Mouse (Mus musculus): Measurements from ENCODE around the gene P2ry14. TPM values are rescaled to one million over a fixed set of nuclear protein-coding genes. Genes with fewer than 3 reads are reported as not detected.
"Not testable (repeated sequence)": the region's sequence is repeated elsewhere in the genome, so short reads cannot be mapped to it uniquely, and the experiment has no call there.

Gene P2ry14
- polyA plus RNA-seq, 1 experiment from 2014 or later, result 4.3 TPM

DNA sequence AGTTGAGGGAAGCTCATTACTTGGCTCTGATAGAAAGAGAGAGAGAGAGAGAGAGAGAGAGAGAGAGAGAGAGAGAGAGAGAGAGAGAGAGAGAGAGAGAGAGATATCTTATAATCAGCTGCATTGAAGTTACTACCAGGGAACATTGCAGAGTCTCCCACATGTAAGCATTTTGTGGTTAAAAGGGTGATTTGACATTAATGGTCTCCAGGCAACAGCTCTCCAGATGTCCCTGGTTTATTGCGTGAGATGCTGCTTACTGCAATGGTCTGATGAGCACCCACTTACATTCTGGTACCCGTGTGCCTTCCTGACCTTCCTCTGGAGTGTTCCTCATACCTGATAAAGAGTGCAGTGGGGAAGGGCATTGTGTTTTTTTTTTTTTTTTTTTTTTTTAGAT is 1.5 kb upstream of the P2ry14 start:
- Histone ChIP-seq H3K9ac (replicated peaks; ENCODE audit: low read depth, low read length) (no peak overlapping the region), H3K36me3 (ENCODE audit: control insufficient read depth, insufficient read depth) (no peaks in the 10 kb centered on the region), H3K9me3 (ENCODE audit: control insufficient read depth, low read length) (no peaks in the 10 kb centered on the region), H3K4me1 (replicated peaks; ENCODE audit: control insufficient read depth, insufficient read depth, low read length) (no peaks in the 10 kb centered on the region), H3K27ac (ENCODE audit: low read length) (no peak overlapping the region), H3K4me2 (ENCODE audit: low read length) (no peak overlapping the region), H3K4me3 (replicated peaks; ENCODE audit: low read length) (no peak overlapping the region), H3K27me3 (replicated peaks; ENCODE audit: control insufficient read depth, insufficient read depth, low read length) (no peaks in the 10 kb centered on the region)
- WGBS, result 90% methylated on average over 2 of the region's 2 CpGs
- no peak for ATAC-seq

DNA sequence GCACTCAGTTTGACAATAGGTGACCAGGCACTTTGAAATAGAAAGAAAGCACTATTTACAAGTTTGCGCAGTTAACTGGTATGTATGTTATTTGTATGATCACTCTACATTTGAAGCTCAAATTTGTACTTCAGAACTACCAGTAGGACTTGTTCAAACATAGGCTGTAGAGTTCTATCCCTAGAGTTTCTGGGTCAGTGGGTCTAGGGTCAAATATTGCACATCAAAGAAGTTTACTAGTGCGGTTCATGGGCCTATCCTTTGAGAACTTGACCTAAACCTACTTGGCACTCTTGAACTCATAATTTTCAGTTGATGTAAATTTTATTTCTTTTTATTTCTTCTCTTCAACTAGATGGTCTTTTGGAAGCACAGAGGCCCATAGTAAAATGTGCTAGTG is 2.8 kb downstream of the P2ry14 start:
- no peak for ATAC-seq
- Histone ChIP-seq H3K9me3 (ENCODE audit: control insufficient read depth, low read length) (no peaks in the 10 kb centered on the region), H3K36me3 (ENCODE audit: control insufficient read depth, insufficient read depth) (no peaks in the 10 kb centered on the region), H3K4me1 (replicated peaks; ENCODE audit: control insufficient read depth, insufficient read depth, low read length) (no peaks in the 10 kb centered on the region), H3K27ac (ENCODE audit: low read length) (no peak overlapping the region), H3K4me3 (replicated peaks; ENCODE audit: low read length) (no peak overlapping the region), H3K27me3 (replicated peaks; ENCODE audit: control insufficient read depth, insufficient read depth, low read length) (no peaks in the 10 kb centered on the region), H3K9ac (replicated peaks; ENCODE audit: low read depth, low read length) (no peak overlapping the region), H3K4me2 (ENCODE audit: low read length) (no peak overlapping the region)
- 97% methylated on average over 2 of the region's 2 CpGs for WGBS

DNA sequence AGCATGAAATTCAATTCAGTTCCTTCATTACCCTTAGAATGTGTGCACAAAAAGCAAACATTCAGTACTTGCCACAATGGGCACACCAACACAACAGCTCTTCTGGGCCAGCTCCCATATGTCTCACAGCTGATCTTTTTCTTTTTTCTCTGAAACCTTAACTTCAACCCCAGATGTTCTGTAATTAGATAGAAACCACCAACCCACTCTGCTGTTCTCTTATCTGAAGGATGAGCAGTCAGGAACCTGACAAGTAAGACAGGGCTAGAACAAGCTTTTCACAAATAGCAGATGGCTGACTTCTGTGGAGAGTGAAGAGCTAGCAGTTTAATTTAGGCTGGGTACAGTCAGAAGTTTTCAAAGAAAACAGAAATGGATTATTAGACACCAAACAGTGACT is 3.8 kb downstream of the P2ry14 start:
- no peaks in the 10 kb centered on the region for H3K36me3 ChIP-seq (ENCODE audit: control insufficient read depth, insufficient read depth)
- H3K4me3 ChIP-seq (replicated peaks; ENCODE audit: low read length), result no peak overlapping the region
- H3K4me2 ChIP-seq (ENCODE audit: low read length), result no peak overlapping the region
- no peaks in the 10 kb centered on the region for H3K4me1 ChIP-seq (replicated peaks; ENCODE audit: control insufficient read depth, insufficient read depth, low read length)
- ATAC-seq, result no peak
- H3K27ac ChIP-seq (ENCODE audit: low read length), result no peak overlapping the region
- no peaks in the 10 kb centered on the region for H3K9me3 ChIP-seq (ENCODE audit: control insufficient read depth, low read length)
- no peaks in the 10 kb centered on the region for H3K27me3 ChIP-seq (replicated peaks; ENCODE audit: control insufficient read depth, insufficient read depth, low read length)
- H3K9ac ChIP-seq (replicated peaks; ENCODE audit: low read depth, low read length), result no peak overlapping the region

DNA sequence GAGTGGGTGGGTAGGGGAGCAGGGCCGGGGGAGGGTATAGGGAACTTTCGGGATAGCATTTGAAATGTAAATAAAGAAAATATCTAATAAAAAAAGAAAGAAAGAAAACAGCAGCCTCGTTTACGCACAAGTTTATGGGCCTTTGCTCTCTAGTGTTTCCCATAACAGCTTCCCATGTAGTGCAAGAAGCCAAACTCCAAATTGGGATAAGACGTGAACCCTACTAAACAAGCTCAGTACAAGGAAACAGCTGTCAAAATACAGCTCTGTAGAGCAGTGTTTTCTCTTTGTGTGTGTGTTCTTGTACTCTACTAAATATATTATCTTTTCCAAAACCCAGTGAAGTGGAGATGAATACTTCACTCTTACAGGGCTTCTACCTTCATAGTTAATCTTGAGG is 8.2 kb downstream of the P2ry14 start:
- Histone ChIP-seq H3K27me3 (replicated peaks; ENCODE audit: control insufficient read depth, insufficient read depth, low read length) (no peaks in the 10 kb centered on the region), H3K4me1 (replicated peaks; ENCODE audit: control insufficient read depth, insufficient read depth, low read length) (no peaks in the 10 kb centered on the region), H3K27ac (ENCODE audit: low read length) (no peak overlapping the region), H3K9ac (replicated peaks; ENCODE audit: low read depth, low read length) (no peak overlapping the region), H3K36me3 (ENCODE audit: control insufficient read depth, insufficient read depth) (no peaks in the 10 kb centered on the region), H3K4me2 (ENCODE audit: low read length) (no peak overlapping the region), H3K9me3 (ENCODE audit: control insufficient read depth, low read length) (no peaks in the 10 kb centered on the region), H3K4me3 (replicated peaks; ENCODE audit: low read length) (no peak overlapping the region)
- 52% methylated on average over 5 of the region's 5 CpGs for WGBS
- ATAC-seq, result no peak

DNA sequence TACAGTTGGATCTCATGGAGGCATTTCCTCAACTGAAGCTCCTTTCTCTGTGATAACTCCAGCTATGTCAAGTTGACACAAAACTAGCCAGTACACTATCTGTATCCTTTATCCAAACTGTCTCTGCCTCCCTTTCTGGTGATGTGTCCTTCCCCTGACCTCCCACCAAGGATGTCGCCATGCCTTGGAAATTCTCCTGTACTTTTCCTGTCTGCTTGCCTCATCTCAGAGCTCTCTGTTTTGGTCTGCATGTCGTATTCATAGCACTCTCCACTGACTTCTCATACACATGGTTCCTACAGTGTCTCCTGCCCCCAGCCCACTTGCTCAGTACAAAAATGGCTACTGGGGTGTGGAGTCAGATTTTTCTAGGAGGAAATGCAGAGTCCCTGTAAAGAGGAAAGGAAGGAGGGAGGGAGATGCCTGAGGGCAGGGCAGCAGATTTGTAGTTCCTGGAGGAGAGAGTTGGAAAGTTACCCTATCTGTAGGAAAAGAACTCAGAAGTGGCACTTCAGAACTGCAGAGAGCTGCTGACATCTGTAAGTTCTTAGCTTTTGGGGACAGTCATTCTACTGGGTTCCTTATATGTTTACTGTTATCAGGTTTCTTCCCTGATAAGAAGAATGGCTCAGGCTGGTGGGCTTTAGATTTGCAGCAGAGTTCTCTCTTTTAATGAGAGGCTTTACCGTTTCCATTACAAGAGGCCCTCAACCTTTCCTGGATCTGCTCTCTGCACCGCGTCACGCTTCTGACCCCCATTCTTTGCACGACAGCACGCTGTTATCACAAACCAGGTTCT is 11.7 kb downstream of the P2ry14 start:
- no peaks in the 10 kb centered on the region for H3K4me1 ChIP-seq (replicated peaks; ENCODE audit: control insufficient read depth, insufficient read depth, low read length)
- ATAC-seq, result no peak
- 83% methylated on average over 8 of the region's 8 CpGs for WGBS

DNA sequence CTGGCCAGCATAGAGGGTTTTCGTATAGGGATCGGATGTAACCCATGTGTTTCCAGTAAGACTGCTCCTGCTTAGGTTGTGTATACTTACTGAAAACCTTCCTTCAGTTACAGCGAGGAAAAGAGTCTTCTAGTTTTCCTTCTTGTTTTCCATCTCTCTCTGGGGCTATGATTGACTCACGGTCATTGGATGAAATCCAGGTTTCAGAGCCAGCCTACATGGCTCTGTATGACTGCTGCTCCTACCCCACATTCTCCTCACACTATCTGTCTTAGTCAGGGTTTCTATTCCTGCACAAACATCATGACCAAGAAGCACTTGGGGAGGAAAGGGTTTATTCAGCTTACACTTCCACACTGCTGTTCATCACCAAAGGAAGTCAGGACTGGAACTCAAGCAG is 12.5 kb downstream of the P2ry14 start:
- H3K36me3 ChIP-seq (ENCODE audit: control insufficient read depth, insufficient read depth); H3K4me2 ChIP-seq (ENCODE audit: low read length); H3K27me3 ChIP-seq (replicated peaks; ENCODE audit: control insufficient read depth, insufficient read depth, low read length); H3K4me3 ChIP-seq (replicated peaks; ENCODE audit: low read length); H3K4me1 ChIP-seq (replicated peaks; ENCODE audit: control insufficient read depth, insufficient read depth, low read length); H3K9ac ChIP-seq (replicated peaks; ENCODE audit: low read depth, low read length); H3K27ac ChIP-seq (ENCODE audit: low read length); ATAC-seq; H3K9me3 ChIP-seq (ENCODE audit: control insufficient read depth, low read length): not testable (repeated sequence)
- 93% methylated on average over 4 of the region's 4 CpGs for WGBS

More for the DNA sequence above, 11.7 kb downstream of the P2ry14 start:
- no peak overlapping the region for H3K4me2 ChIP-seq (ENCODE audit: low read length)
- no peaks in the 10 kb centered on the region for H3K27me3 ChIP-seq (replicated peaks; ENCODE audit: control insufficient read depth, insufficient read depth, low read length)
- no peaks in the 10 kb centered on the region for H3K36me3 ChIP-seq (ENCODE audit: control insufficient read depth, insufficient read depth)
- no peak overlapping the region for H3K27ac ChIP-seq (ENCODE audit: low read length)
- H3K4me3 ChIP-seq (replicated peaks; ENCODE audit: low read length), result no peak overlapping the region
- no peaks in the 10 kb centered on the region for H3K9me3 ChIP-seq (ENCODE audit: control insufficient read depth, low read length)
- no peak overlapping the region for H3K9ac ChIP-seq (replicated peaks; ENCODE audit: low read depth, low read length)

DNA sequence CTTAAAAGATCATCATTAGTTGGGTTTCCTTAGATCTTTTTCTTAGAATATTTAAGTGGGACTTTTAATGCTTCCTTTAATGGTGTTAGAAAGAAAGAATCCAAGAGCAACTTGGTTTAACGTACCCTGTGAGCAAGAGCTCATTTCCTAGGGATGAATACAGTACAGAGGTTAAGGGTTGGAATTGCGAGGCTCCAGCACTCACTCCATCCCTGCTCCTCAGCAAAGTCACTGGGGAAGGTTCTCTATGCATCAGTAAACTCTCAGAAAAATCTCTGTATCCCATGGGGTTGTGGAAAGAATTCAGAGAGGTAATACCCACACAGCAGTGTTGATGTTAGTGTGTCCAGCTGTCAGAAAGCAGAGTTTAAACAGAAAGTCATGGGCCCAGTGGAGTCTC is 13.3 kb downstream of the P2ry14 start:
- H3K27ac ChIP-seq (ENCODE audit: low read length), result no peak overlapping the region
- 82% methylated on average over 2 of the region's 2 CpGs for WGBS
- no peak overlapping the region for H3K9ac ChIP-seq (replicated peaks; ENCODE audit: low read depth, low read length)
- no peaks in the 10 kb centered on the region for H3K4me1 ChIP-seq (replicated peaks; ENCODE audit: control insufficient read depth, insufficient read depth, low read length)
- H3K9me3 ChIP-seq (ENCODE audit: control insufficient read depth, low read length), result no peaks in the 10 kb centered on the region
- H3K4me3 ChIP-seq (replicated peaks; ENCODE audit: low read length), result no peak overlapping the region
- no peaks in the 10 kb centered on the region for H3K27me3 ChIP-seq (replicated peaks; ENCODE audit: control insufficient read depth, insufficient read depth, low read length)
- H3K36me3 ChIP-seq (ENCODE audit: control insufficient read depth, insufficient read depth), result no peaks in the 10 kb centered on the region
- no peak overlapping the region for H3K4me2 ChIP-seq (ENCODE audit: low read length)
- no peak for ATAC-seq

DNA sequence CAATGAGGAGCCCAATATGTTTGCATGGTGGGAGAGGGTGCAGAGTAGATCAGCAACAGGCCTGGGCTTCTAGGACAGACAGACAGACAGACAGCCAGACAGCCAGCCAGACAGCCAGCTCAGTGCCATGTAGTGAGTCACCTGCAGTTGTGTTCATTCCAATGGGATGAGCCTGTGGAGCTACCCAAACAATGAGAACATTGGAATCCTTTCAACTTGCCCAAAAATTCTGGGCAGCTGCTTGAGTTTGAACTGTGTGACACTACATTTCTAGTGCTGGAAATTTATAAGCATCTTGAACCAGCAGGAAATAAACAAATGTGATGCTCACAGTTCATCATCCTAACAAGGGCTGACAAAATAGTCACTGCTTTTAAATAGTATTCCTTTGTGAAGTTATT is 13.8 kb downstream of the P2ry14 start:
- Histone ChIP-seq H3K4me3 (replicated peaks; ENCODE audit: low read length) (no peak overlapping the region), H3K9me3 (ENCODE audit: control insufficient read depth, low read length) (no peaks in the 10 kb centered on the region), H3K4me2 (ENCODE audit: low read length) (no peak overlapping the region), H3K36me3 (ENCODE audit: control insufficient read depth, insufficient read depth) (no peaks in the 10 kb centered on the region), H3K27me3 (replicated peaks; ENCODE audit: control insufficient read depth, insufficient read depth, low read length) (no peaks in the 10 kb centered on the region), H3K27ac (ENCODE audit: low read length) (no peak overlapping the region), H3K4me1 (replicated peaks; ENCODE audit: control insufficient read depth, insufficient read depth, low read length) (no peaks in the 10 kb centered on the region), H3K9ac (replicated peaks; ENCODE audit: low read depth, low read length) (no peak overlapping the region)
- no peak for ATAC-seq

DNA sequence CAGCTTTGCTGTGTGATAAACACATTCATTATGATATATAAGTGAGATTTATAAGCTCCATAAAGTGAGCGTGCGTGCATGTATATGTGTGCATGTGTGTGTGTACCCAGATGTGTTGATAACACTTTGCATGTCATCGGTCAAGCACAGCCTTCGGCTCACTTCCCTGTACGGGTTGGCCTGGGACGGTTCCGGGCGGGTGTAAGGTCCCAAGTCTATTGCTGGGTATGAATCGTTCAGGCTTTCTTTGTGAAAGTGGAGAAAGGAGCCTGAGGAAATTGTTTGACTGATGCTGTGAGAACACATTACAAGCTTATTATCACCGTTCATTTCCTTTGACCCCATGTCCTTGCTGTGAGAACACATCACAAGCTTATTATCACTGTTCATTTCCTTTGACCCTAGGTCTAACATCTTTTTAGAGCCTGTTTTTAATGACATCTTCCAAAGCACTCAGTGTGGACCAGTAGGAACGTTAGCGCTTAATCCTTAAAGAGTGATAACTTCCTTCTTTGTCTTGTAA is 14.4 kb downstream of the P2ry14 start:
- WGBS, result 76% methylated on average over 12 of the region's 12 CpGs
- Histone ChIP-seq H3K36me3 (ENCODE audit: control insufficient read depth, insufficient read depth) (no peaks in the 10 kb centered on the region), H3K27ac (ENCODE audit: low read length) (no peak overlapping the region), H3K4me2 (ENCODE audit: low read length) (no peak overlapping the region), H3K27me3 (replicated peaks; ENCODE audit: control insufficient read depth, insufficient read depth, low read length) (no peaks in the 10 kb centered on the region), H3K9ac (replicated peaks; ENCODE audit: low read depth, low read length) (no peak overlapping the region), H3K4me3 (replicated peaks; ENCODE audit: low read length) (no peak overlapping the region), H3K9me3 (ENCODE audit: control insufficient read depth, low read length) (no peaks in the 10 kb centered on the region), H3K4me1 (replicated peaks; ENCODE audit: control insufficient read depth, insufficient read depth, low read length) (no peaks in the 10 kb centered on the region)
- no peak for ATAC-seq
